Mouse (Mus musculus) heart, postnatal 10 days (tissue): Measurements from ENCODE around the gene Ldhd. TPM values are rescaled to one million over a fixed set of nuclear protein-coding genes. Genes with fewer than 3 reads are reported as not detected.
A peak's percentile ranks its signal among the peaks of the same experiment; 100 is the strongest.
"Not testable (repeated sequence)": the region's sequence is repeated elsewhere in the genome, so short reads cannot be mapped to it uniquely, and the experiment has no call there.

Source experiments
- DNase-seq, 2 experiments: peaks; one replicate each; pipeline ENCODE4 v3.0.0; 2021
- intact Hi-C: fragments of 180-260 bp; cut with DNase I; formaldehyde crosslinking; loops from one replicate; pipeline ENCODE4 v1.15.1; 2025
- total RNA-seq, 2 experiments: library from RNA; stranded (reverse); gene quantifications; 2 replicates each; pipeline ENCODE4 v1.2.3; 2021

The Ldhd gene
- total RNA-seq, result 1 to 10 TPM; 6.0 to 6.2 TPM

GRCm38 (mm10) chr8:111630105-111630521 is at the start of gene Ldhd:
TSS of gene Ldhd (minus strand) at chr8:111630374.
- peak; percentile 69 to 70 for DNase-seq
- intact Hi-C loops, result loop anchor here (5.0 kb wide), 1 partner anchor 288 kb away; no protein-coding TSS in a partner anchor

- no peak for DNase-seq
- intact Hi-C loops, result loop anchor here (2.0 to 5.0 kb wide), 4 partner anchors 34 to 313 kb away; partner anchors contain the start of gene Adat1
Observed at GRCm38 (mm10) chr8:111678848-111679247, 48.7 kb upstream of the Ldhd start.

- DNase-seq, result peak; percentile 73 to 83
- intact Hi-C loops, result loop anchor here (2.0 to 5.0 kb wide), 4 partner anchors 35 to 314 kb away; partner anchors contain the start of gene Adat1
Observed at GRCm38 (mm10) chr8:111678111-111678510, 47.9 kb upstream of the Ldhd start.

GRCm38 (mm10) chr8:111676237-111676636 is 46.1 kb upstream of the Ldhd start:
- DNase-seq, result no peak
- intact Hi-C loops, result loop anchor here (5.0 kb wide), 1 partner anchor 316 kb away; the partner anchor contains the start of gene Adat1

GRCm38 (mm10) chr8:111666751-111667150 is 36.6 kb upstream of the Ldhd start:
- intact Hi-C loops, result no loop called here
- DNase-seq, result no peak

- peak; percentile 84 to 90 for DNase-seq
- intact Hi-C loops, result loop anchor here (1.0 to 5.0 kb wide), 3 partner anchors 195 to 319 kb away; no protein-coding TSS in a partner anchor
Observed at GRCm38 (mm10) chr8:111662473-111662872, 32.3 kb upstream of the Ldhd start.

GRCm38 (mm10) chr8:111658819-111659423 is 28.7 kb upstream of the Ldhd start:
- intact Hi-C loops, result no loop called here
- peak; percentile 40 to 41 for DNase-seq

GRCm38 (mm10) chr8:111657312-111657854 is 27.2 kb upstream of the Ldhd start:
- intact Hi-C loops, result no loop called here

GRCm38 (mm10) chr8:111653524-111653923 is 23.4 kb upstream of the Ldhd start:
- intact Hi-C loops, result no loop called here
- DNase-seq, result no peak

More at GRCm38 (mm10) chr8:111657312-111657854, 27.2 kb upstream of the Ldhd start:
- no peak for DNase-seq

GRCm38 (mm10) chr8:111650651-111651050 is 20.5 kb upstream of the Ldhd start:
- DNase-seq, result no peak
- intact Hi-C loops, result no loop called here

GRCm38 (mm10) chr8:111648834-111649233 is 18.7 kb upstream of the Ldhd start:
- intact Hi-C loops, result no loop called here
- DNase-seq, result no peak

- intact Hi-C loops, result no loop called here
Observed at GRCm38 (mm10) chr8:111645715-111646114, 15.5 kb upstream of the Ldhd start.

GRCm38 (mm10) chr8:111644286-111645051 is 14.3 kb upstream of the Ldhd start:
- DNase-seq, intact Hi-C loops: not testable (repeated sequence)

More at GRCm38 (mm10) chr8:111645715-111646114, 15.5 kb upstream of the Ldhd start:
- no peak for DNase-seq

GRCm38 (mm10) chr8:111643264-111644141 is 13.3 kb upstream of the Ldhd start, which contains the start of gene Zfp1:
TSS of gene Zfp1 (plus strand) at chr8:111643401.
- intact Hi-C loops, result no loop called here
- DNase-seq, result peak; percentile 94 to 95

GRCm38 (mm10) chr8:111642939-111643263 is 12.7 kb upstream of the Ldhd start:
- intact Hi-C loops, result no loop called here
- no peak for DNase-seq

- DNase-seq, result peak in 1 of 2 experiments; percentile 49
- intact Hi-C loops, result no loop called here
Observed at GRCm38 (mm10) chr8:111642496-111642895, 12.3 kb upstream of the Ldhd start.

GRCm38 (mm10) chr8:111641064-111641463 is 10.9 kb upstream of the Ldhd start:
- intact Hi-C loops, result no loop called here
- DNase-seq, result no peak

- intact Hi-C loops, result no loop called here
Observed at GRCm38 (mm10) chr8:111638086-111638485, 7.9 kb upstream of the Ldhd start.

GRCm38 (mm10) chr8:111632976-111633375 is 2.8 kb upstream of the Ldhd start:
- DNase-seq, result no peak
- intact Hi-C loops, result loop anchor here (5.0 kb wide), 1 partner anchor 291 kb away; no protein-coding TSS in a partner anchor

More at GRCm38 (mm10) chr8:111638086-111638485, 7.9 kb upstream of the Ldhd start:
- no peak for DNase-seq

- intact Hi-C loops, result loop anchor here (5.0 kb wide), 1 partner anchor 289 kb away; no protein-coding TSS in a partner anchor
- DNase-seq, result no peak
Observed at GRCm38 (mm10) chr8:111631589-111631988, 1.4 kb upstream of the Ldhd start.
